In genomic region chr9:94882517-94882916, GRCm38 (mm10) we compare ENCODE assay signal across 13 mouse cellular contexts.
"Had no signal": no experiment of that assay in that cellular context is flagged by ENCODE, and none has a peak within 500 bp of the region (broad histone marks: within the 10 kb centered on the region; RNA-seq: fewer than 3 reads in every experiment).

No protein-coding gene starts in this region.

- ATAC-seq: midbrain, embryonic 16.5 days had no signal

- DNase-seq: lung, adult 18-20 months; lung, embryonic 14.5 days; lung, postnatal 10 days; lung, postnatal 4 days; midbrain, embryonic 14.5 days; retina, postnatal 1 day; right cerebral cortex, postnatal 14 days; right cerebral cortex, postnatal 4 days; spleen, adult 18-20 months; thymus, adult 18-20 months; thymus, postnatal 14 days; thymus, postnatal 36 days had no signal
